Mouse (Mus musculus): ENCODE measurements at regions not wholly inside any gene's neighbourhood (a gene's known extent, or its start where the extent isn't known, plus 50 kb on each side); places are given as distances from the start of the nearest gene placed in this dataset.

GRCm38 (mm10) chr9:56547291-56547977 is 129.0 kb downstream of the Hmg20a start:
- DNase-seq (ENCODE audit: low spot score), result peak; percentile 8

GRCm38 (mm10) chr9:56549774-56550173 is 131.4 kb downstream of the Hmg20a start:
- no peak for DNase-seq (ENCODE audit: low spot score)

GRCm38 (mm10) chr9:56550178-56550577 is 131.8 kb downstream of the Hmg20a start:
- no peak for DNase-seq (ENCODE audit: low spot score)

- DNase-seq (ENCODE audit: low spot score), result no peak
These were observed 133.2 kb downstream of the Hmg20a start for GRCm38 (mm10) chr9:56551376-56552186.

GRCm38 (mm10) chr9:56552187-56552686 is 133.8 kb downstream of the Hmg20a start:
- DNase-seq (ENCODE audit: low spot score), result no peak

GRCm38 (mm10) chr9:56552766-56553165 is 134.4 kb downstream of the Hmg20a start:
- peak; percentile 71 for DNase-seq (ENCODE audit: low spot score)

GRCm38 (mm10) chr9:56553626-56554025 is 135.2 kb downstream of the Hmg20a start:
- DNase-seq (ENCODE audit: low spot score), result no peak

GRCm38 (mm10) chr9:56554096-56554495 is 135.7 kb downstream of the Hmg20a start:
- DNase-seq (ENCODE audit: low spot score), result no peak

GRCm38 (mm10) chr9:56559618-56560144 is 141.3 kb downstream of the Hmg20a start:
- no peak for DNase-seq (ENCODE audit: low spot score)

- DNase-seq (ENCODE audit: low spot score), result no peak
These were observed 144.0 kb downstream of the Hmg20a start for GRCm38 (mm10) chr9:56562440-56562839.

GRCm38 (mm10) chr9:56564048-56564737 is 145.8 kb downstream of the Hmg20a start:
- no peak for DNase-seq (ENCODE audit: low spot score)

All from adipocyte (in vitro differentiated cells).